13 mouse cellular contexts compared by ENCODE assay signal in the genomic region with DNA sequence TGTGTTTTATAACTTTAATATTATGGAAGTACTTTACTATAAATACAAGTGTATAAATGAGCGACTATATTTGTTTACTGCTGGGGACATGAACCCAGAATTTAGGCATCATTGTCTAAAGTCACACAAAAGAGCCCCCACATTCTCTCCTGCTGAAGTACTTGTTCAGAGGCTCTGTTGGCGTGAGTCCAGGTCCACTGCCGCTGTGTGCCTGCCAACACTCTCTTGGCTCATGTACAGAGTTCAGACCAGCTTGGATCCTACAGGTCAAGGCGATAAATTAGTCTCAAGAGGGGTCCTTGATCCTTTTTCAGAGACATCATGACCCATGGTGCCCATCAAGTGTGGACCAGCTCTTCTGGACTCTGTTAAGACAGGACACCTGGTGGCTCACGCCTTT. TPM values are rescaled to one million over a fixed set of nuclear protein-coding genes. Genes with fewer than 3 reads are reported as not detected.
DNase-seq lines count a peak whose midpoint lies in the region; TF ChIP-seq lines count a peak whose summit lies in the region.
"Had no signal": no experiment of that assay in that cellular context is flagged by ENCODE, and none has a peak within 500 bp of the region (broad histone marks: within the 10 kb centered on the region; RNA-seq: fewer than 3 reads in every experiment).

No protein-coding gene starts in this region.

- DNase-seq in cerebellum, postnatal 14 days, result peak; percentile 41 to 64
- no peak for DNase-seq in cerebellum, adult 9-10 months
- peak; percentile 67 for DNase-seq in left cerebral cortex, postnatal 4 days
- DNase-seq in left cerebral cortex, postnatal 10 days (ENCODE audit: extremely low spot score in 1 of 2, low spot score in 2 of 2), result no peak
- peak; percentile 19 for DNase-seq in MN1 (ENCODE audit: low spot score)
- peak; percentile 50 for DNase-seq in brain, embryonic 14.5 days (ENCODE audit: low read depth)
- DNase-seq in layer of hippocampus, adult 8-10 months (ENCODE audit: low spot score in 2 of 2), result no peak
- DNase-seq: B cell, adult 2 months; cerebellum, adult 11-12 months; layer of hippocampus, adult 9-11 months; spleen, adult 18-20 months; thymus, postnatal 4 days had no signal

- no peak for TF ChIP-seq CTCF in brain, embryonic 14.5 days (IDR thresholded peaks at IDR 0.05; ENCODE audit: borderline replicate concordance, extremely low read depth, insufficient read depth, insufficient read length)

- no peak for TF ChIP-seq POLR2A in brain, embryonic 14.5 days (IDR thresholded peaks at IDR 0.05; ENCODE audit: borderline replicate concordance, extremely low read depth, insufficient read depth, insufficient read length, poor library complexity, severe bottlenecking)

- intact Hi-C loops in left cerebral cortex, postnatal 4 days (cut with DNase I), result no loop called here
- intact Hi-C loops in left cerebral cortex, postnatal 10 days (cut with DNase I), result no loop called here

RNA-seq across cellular contexts. Expression of gene Nppc, which starts 13.3 kb away (rescaled TPM):
- 1 to 10 TPM; 7.3 to 7.6 TPM for total RNA-seq in left cerebral cortex, postnatal 4 days (2021)
- total RNA-seq in left cerebral cortex, postnatal 10 days (2021), result 10 to 100 TPM; 12.5 to 17.0 TPM
- 3.2 and 6.3 TPM in 2 replicates for polyA plus RNA-seq in brain, embryonic 14.5 days (2012; rRNA removed)
- total RNA-seq in layer of hippocampus, adult 8-10 months (2022), result 1 to 10 TPM; 7.3 to 8.6 (median 7.9) TPM
- polyA plus RNA-seq: liver, embryonic 11.5 days had no signal

RNA-seq across cellular contexts. Expression of gene Dis3l2, which starts 46.5 kb away (rescaled TPM):
- total RNA-seq in left cerebral cortex, postnatal 4 days (2021), result 10 to 100 TPM; 37.5 to 38.6 TPM
- total RNA-seq in left cerebral cortex, postnatal 10 days (2021), result 10 to 100 TPM; 29.7 to 30.2 TPM
- polyA plus RNA-seq in brain, embryonic 14.5 days (2012; rRNA removed), result 37.4 and 39.5 TPM in 2 replicates
- total RNA-seq in layer of hippocampus, adult 8-10 months (2022), result 10 to 100 TPM; 25.6 to 31.1 (median 27.2) TPM

Comparison
In these comparisons a context has a peak if more than half of its experiments do, and no peak if none do; other contexts are left out.
1. DNase-seq: peak in cerebellum, postnatal 14 days (2 of 2), left cerebral cortex, postnatal 4 days (single experiment), MN1 (single experiment) and brain, embryonic 14.5 days (single experiment); none in cerebellum, adult 9-10 months (single experiment), left cerebral cortex, postnatal 10 days (0 of 2) and layer of hippocampus, adult 8-10 months (0 of 2).